Mouse (Mus musculus): ENCODE results near the gene Il17rd. TPM values are rescaled to one million over a fixed set of nuclear protein-coding genes. Genes with fewer than 3 reads are reported as not detected.

Il17rd gene
- total and polyA plus RNA-seq, 3 experiments, result 2.1 to 4.5 (median 3.2) TPM

GRCm38 (mm10) chr14:27076522-27076920 lies 37.8 kb downstream of the Il17rd start:
- H3K4me3 ChIP-seq, result no peak overlapping the region
- H3K27me3 ChIP-seq (ENCODE audit: control insufficient read depth, insufficient read depth, low read length), result no peaks in the 10 kb centered on the region
- H3K27ac ChIP-seq, result peak overlapping the region; percentile 41
- 31% methylated on average over 2 of the region's 2 CpGs for WGBS
- TF ChIP-seq CTCF (IDR thresholded peaks at IDR 0.05) (no peak), EP300 (IDR thresholded peaks at IDR 0.05; ENCODE audit: insufficient read depth, low read depth, low read length) (no peak), POLR2A (IDR thresholded peaks at IDR 0.05; ENCODE audit: insufficient read depth, low read depth, low read length) (0 out of 2 replicates have a peak, but pooled peaks have one; percentile 16)
- H3K36me3 ChIP-seq (ENCODE audit: control insufficient read depth, insufficient read depth, low read length), result peaks cover 9% of the 10 kb centered on the region
- no peak for DNase-seq
- H3K79me2 ChIP-seq (replicated peaks; ENCODE audit: control insufficient read depth, insufficient read depth, low read length), result no peaks in the 10 kb centered on the region
- intact Hi-C loops (cut with DNase I), result no loop called here
- H3K9ac ChIP-seq (ENCODE audit: low read depth, low read length), result no peak overlapping the region
- peaks cover 22% of the 10 kb centered on the region for H3K4me1 ChIP-seq (ENCODE audit: control insufficient read depth, insufficient read depth, low read length)

- no peaks in the 10 kb centered on the region for H3K27me3 ChIP-seq (ENCODE audit: control insufficient read depth, insufficient read depth, low read length)
- WGBS, result 58% methylated on average over 5 of the region's 5 CpGs
- H3K27ac ChIP-seq, result no peak overlapping the region
- intact Hi-C loops (cut with DNase I), result no loop called here
- TF ChIP-seq EP300 (IDR thresholded peaks at IDR 0.05; ENCODE audit: insufficient read depth, low read depth, low read length) (no peak), POLR2A (IDR thresholded peaks at IDR 0.05; ENCODE audit: insufficient read depth, low read depth, low read length) (no peak), CTCF (IDR thresholded peaks at IDR 0.05) (no peak)
- H3K36me3 ChIP-seq (ENCODE audit: control insufficient read depth, insufficient read depth, low read length), result peaks cover 6% of the 10 kb centered on the region; the same call in 1 of the 2 replicates
- DNase-seq, result no peak
- H3K4me1 ChIP-seq (ENCODE audit: control insufficient read depth, insufficient read depth, low read length), result peaks cover 4% of the 10 kb centered on the region
- no peak overlapping the region for H3K4me3 ChIP-seq
- H3K9ac ChIP-seq (ENCODE audit: low read depth, low read length), result no peak overlapping the region
- no peaks in the 10 kb centered on the region for H3K79me2 ChIP-seq (replicated peaks; ENCODE audit: control insufficient read depth, insufficient read depth, low read length)
These were observed 43.0 kb downstream of the Il17rd start for GRCm38 (mm10) chr14:27081536-27082275.

- Histone ChIP-seq H3K9ac (ENCODE audit: low read depth, low read length) (no peak overlapping the region), H3K36me3 (ENCODE audit: control insufficient read depth, insufficient read depth, low read length) (no peaks in the 10 kb centered on the region; the same call in 1 of the 2 replicates), H3K27me3 (ENCODE audit: control insufficient read depth, insufficient read depth, low read length) (no peaks in the 10 kb centered on the region), H3K4me3 (no peak overlapping the region), H3K79me2 (replicated peaks; ENCODE audit: control insufficient read depth, insufficient read depth, low read length) (no peaks in the 10 kb centered on the region), H3K4me1 (ENCODE audit: control insufficient read depth, insufficient read depth, low read length) (no peaks in the 10 kb centered on the region), H3K27ac (no peak overlapping the region)
- no peak for TF ChIP-seq CTCF (IDR thresholded peaks at IDR 0.05)
- no peak for TF ChIP-seq POLR2A (IDR thresholded peaks at IDR 0.05; ENCODE audit: insufficient read depth, low read depth, low read length)
- DNase-seq, result no peak
- 76% methylated on average over 5 of the region's 5 CpGs for WGBS
- intact Hi-C loops (cut with DNase I), result no loop called here
These were observed 46.7 kb downstream of the Il17rd start for GRCm38 (mm10) chr14:27085471-27085870.

GRCm38 (mm10) chr14:27085999-27086398 lies 47.3 kb downstream of the Il17rd start:
- Histone ChIP-seq H3K9ac (ENCODE audit: low read depth, low read length) (no peak overlapping the region), H3K27me3 (ENCODE audit: control insufficient read depth, insufficient read depth, low read length) (no peaks in the 10 kb centered on the region), H3K79me2 (replicated peaks; ENCODE audit: control insufficient read depth, insufficient read depth, low read length) (no peaks in the 10 kb centered on the region), H3K27ac (no peak overlapping the region), H3K4me1 (ENCODE audit: control insufficient read depth, insufficient read depth, low read length) (no peaks in the 10 kb centered on the region), H3K4me3 (no peak overlapping the region), H3K36me3 (ENCODE audit: control insufficient read depth, insufficient read depth, low read length) (no peaks in the 10 kb centered on the region; the same call in 1 of the 2 replicates)
- 96% methylated on average over 4 of the region's 4 CpGs for WGBS
- TF ChIP-seq CTCF (IDR thresholded peaks at IDR 0.05), result no peak
- TF ChIP-seq POLR2A (IDR thresholded peaks at IDR 0.05; ENCODE audit: insufficient read depth, low read depth, low read length), result no peak
- no peak for TF ChIP-seq EP300 (IDR thresholded peaks at IDR 0.05; ENCODE audit: insufficient read depth, low read depth, low read length)
- DNase-seq, result no peak
- intact Hi-C loops (cut with DNase I), result no loop called here

DNA sequence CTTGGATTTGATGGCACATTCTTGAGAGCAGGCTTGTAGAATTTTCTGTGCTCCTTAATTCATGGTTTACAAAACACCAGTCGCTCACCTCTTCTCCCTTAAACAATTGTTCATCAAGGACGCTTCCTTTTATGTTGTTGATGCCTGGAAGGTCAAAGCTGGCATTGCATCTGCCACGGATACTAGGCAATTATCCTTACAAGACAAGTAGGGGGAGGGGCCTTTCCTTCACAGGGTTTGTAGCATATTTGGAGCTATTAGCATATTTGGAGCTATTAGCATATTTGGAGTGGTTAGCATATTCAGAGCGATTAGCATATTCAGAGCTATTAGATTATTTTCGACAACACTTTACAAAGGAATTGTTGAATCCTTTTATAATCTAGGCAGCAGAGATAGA lies 55.5 kb downstream of the Il17rd start:
- no peak for DNase-seq
- Histone ChIP-seq H3K27me3 (ENCODE audit: control insufficient read depth, insufficient read depth, low read length) (no peaks in the 10 kb centered on the region), H3K27ac (no peak overlapping the region), H3K9ac (ENCODE audit: low read depth, low read length) (no peak overlapping the region), H3K79me2 (replicated peaks; ENCODE audit: control insufficient read depth, insufficient read depth, low read length) (no peaks in the 10 kb centered on the region), H3K4me1 (ENCODE audit: control insufficient read depth, insufficient read depth, low read length) (no peaks in the 10 kb centered on the region), H3K36me3 (ENCODE audit: control insufficient read depth, insufficient read depth, low read length) (no peaks in the 10 kb centered on the region; the same call in 1 of the 2 replicates), H3K4me3 (no peak overlapping the region)
- TF ChIP-seq EP300 (IDR thresholded peaks at IDR 0.05; ENCODE audit: insufficient read depth, low read depth, low read length) (no peak), CTCF (IDR thresholded peaks at IDR 0.05) (no peak), POLR2A (IDR thresholded peaks at IDR 0.05; ENCODE audit: insufficient read depth, low read depth, low read length) (no peak)
- 73% methylated on average over 5 of the region's 5 CpGs for WGBS
- intact Hi-C loops (cut with DNase I), result no loop called here

DNA sequence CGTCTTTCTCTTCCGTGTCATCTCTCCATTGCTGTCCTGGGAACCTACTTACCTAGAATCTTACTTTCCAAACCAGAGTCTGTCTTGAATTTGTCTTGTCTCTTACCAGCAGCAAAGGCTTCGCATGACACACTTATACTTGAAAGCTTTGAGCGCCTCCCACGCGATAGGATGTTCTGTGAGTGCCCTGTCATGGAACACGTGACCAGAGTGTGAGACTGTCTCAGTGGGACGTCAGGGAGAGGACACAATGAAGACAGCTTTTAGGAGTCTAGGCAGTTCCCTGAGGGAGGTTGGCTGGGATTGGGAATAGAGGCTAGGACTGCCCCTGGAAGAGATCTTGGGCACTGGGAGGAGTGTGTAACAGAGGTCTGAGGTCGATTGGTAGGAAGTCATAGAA lies 57.4 kb downstream of the Il17rd start:
- H3K4me3 ChIP-seq, result no peak overlapping the region
- intact Hi-C loops (cut with DNase I), result loop anchor here (1.0 to 5.0 kb wide), 2 partner anchors 65 to 309 kb away; no protein-coding TSS in a partner anchor
- TF ChIP-seq EP300 (IDR thresholded peaks at IDR 0.05; ENCODE audit: insufficient read depth, low read depth, low read length) (no peak), POLR2A (IDR thresholded peaks at IDR 0.05; ENCODE audit: insufficient read depth, low read depth, low read length) (no peak), CTCF (IDR thresholded peaks at IDR 0.05) (no peak)
- no peaks in the 10 kb centered on the region for H3K79me2 ChIP-seq (replicated peaks; ENCODE audit: control insufficient read depth, insufficient read depth, low read length)
- no peak for DNase-seq
- no peak overlapping the region for H3K9ac ChIP-seq (ENCODE audit: low read depth, low read length)
- no peak overlapping the region for H3K27ac ChIP-seq
- H3K36me3 ChIP-seq (ENCODE audit: control insufficient read depth, insufficient read depth, low read length), result no peaks in the 10 kb centered on the region
- H3K4me1 ChIP-seq (ENCODE audit: control insufficient read depth, insufficient read depth, low read length), result no peaks in the 10 kb centered on the region
- 59% methylated on average over 9 of the region's 9 CpGs for WGBS
- no peaks in the 10 kb centered on the region for H3K27me3 ChIP-seq (ENCODE audit: control insufficient read depth, insufficient read depth, low read length)

Data from heart, adult 2 months (tissue).